Mouse (Mus musculus): ENCODE results near the gene Slc37a4.
A peak's percentile ranks its signal among the peaks of the same experiment; 100 is the strongest.
"Not testable (repeated sequence)": the region's sequence is repeated elsewhere in the genome, so short reads cannot be mapped to it uniquely, and the experiment has no call there.

Gene Slc37a4

GRCm38 (mm10) chr9:44398551-44398950 is 1.9 kb downstream of the Slc37a4 start:
- DNase-seq (ENCODE audit: low spot score), result no peak

- no peak for DNase-seq (ENCODE audit: low spot score)
These were observed 2.6 kb downstream of the Slc37a4 start for GRCm38 (mm10) chr9:44399114-44399794.

GRCm38 (mm10) chr9:44399795-44400114 is 3.1 kb downstream of the Slc37a4 start:
- DNase-seq (ENCODE audit: low spot score), result no peak

GRCm38 (mm10) chr9:44401081-44401480 is 4.4 kb downstream of the Slc37a4 start:
- no peak for DNase-seq (ENCODE audit: low spot score)

- no peak for DNase-seq (ENCODE audit: low spot score)
These were observed 8.4 kb downstream of the Slc37a4 start for GRCm38 (mm10) chr9:44405011-44405410.

DNA sequence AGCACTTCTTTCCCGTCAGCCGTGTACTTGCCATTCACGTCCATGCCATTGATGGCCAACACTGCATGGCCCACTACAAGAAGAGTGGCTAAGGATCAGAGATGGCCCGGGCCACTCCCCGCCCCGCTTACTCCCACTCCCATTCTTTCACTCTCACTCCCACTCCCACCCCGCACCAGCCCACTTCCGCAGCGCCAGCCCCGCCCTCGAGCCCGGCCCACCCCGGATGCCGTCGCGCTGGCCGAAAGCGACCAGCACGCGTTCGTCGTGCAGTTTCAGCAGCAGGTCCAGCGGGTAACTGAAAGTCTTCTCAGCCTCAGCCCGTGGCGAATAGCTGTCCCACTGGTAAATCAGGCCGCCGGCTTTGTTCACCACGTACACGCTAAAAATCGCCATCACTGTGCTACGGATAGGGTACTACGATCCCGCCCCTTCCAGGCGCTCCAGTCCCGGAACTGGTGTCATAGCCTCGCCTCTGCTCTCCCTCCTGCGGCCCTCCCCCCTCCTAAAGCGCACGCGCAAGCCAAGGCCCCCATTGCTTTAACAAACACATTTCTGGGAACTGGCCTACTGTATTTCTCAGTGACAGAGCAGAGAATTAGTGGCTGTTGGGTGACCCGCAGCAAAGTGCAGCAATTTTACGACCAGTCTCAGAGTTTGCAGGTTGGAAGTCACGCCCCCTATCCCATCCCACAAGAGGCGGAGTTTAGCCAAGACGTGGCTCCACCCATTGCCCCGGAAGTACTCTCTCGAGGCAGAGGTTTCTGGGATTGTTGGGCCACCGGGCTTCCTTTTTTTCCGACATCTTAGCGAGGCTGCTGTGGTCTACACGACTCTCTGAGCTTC is 10.5 kb downstream of the Slc37a4 start, which contains the start of the genes Rps25 and Trappc4:
Rps25 (plus strand) TSS at position 234 of the 846 bp plus-strand sequence.
Trappc4 (minus strand) TSS at position 695 of the 846 bp plus-strand sequence.
- DNase-seq (ENCODE audit: low spot score), result peak; percentile 65

GRCm38 (mm10) chr9:44407752-44408097 is 11.1 kb downstream of the Slc37a4 start:
- DNase-seq (ENCODE audit: low spot score), result no peak

- not testable (repeated sequence) for DNase-seq (ENCODE audit: low spot score)
These were observed 12.0 kb downstream of the Slc37a4 start for GRCm38 (mm10) chr9:44408693-44409092.

- no peak for DNase-seq (ENCODE audit: low spot score)
These were observed 14.1 kb downstream of the Slc37a4 start for GRCm38 (mm10) chr9:44410647-44411336.

GRCm38 (mm10) chr9:44411601-44412130 is 15.0 kb downstream of the Slc37a4 start:
- DNase-seq (ENCODE audit: low spot score), result no peak

DNA sequence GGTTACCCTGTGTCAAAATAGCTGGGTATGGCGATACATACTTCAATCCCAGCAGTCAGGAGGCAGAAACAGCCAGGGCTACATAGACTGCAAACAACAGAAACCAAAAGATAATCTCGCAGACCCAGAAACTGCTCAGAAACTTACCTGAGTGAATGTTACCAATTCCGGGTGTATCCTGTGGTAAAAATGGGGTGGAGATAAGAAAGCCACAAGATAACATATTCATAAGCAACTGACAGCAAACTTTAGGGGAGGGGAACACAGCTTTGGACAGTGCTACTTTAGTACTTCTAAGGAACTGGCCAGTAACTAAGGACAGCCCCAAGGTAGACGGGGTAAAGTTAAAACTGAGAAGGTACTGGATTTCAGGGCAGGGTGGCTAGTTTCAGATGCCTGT is 15.7 kb downstream of the Slc37a4 start:
- no peak for DNase-seq (ENCODE audit: low spot score)

- DNase-seq (ENCODE audit: low spot score), result no peak
These were observed 16.1 kb downstream of the Slc37a4 start for GRCm38 (mm10) chr9:44412781-44413180.

- no peak for DNase-seq (ENCODE audit: low spot score)
These were observed 20.7 kb downstream of the Slc37a4 start for GRCm38 (mm10) chr9:44417156-44417891.

- DNase-seq (ENCODE audit: low spot score), result peak; percentile 86
These were observed 21.3 kb downstream of the Slc37a4 start for GRCm38 (mm10) chr9:44417892-44418363.

DNA sequence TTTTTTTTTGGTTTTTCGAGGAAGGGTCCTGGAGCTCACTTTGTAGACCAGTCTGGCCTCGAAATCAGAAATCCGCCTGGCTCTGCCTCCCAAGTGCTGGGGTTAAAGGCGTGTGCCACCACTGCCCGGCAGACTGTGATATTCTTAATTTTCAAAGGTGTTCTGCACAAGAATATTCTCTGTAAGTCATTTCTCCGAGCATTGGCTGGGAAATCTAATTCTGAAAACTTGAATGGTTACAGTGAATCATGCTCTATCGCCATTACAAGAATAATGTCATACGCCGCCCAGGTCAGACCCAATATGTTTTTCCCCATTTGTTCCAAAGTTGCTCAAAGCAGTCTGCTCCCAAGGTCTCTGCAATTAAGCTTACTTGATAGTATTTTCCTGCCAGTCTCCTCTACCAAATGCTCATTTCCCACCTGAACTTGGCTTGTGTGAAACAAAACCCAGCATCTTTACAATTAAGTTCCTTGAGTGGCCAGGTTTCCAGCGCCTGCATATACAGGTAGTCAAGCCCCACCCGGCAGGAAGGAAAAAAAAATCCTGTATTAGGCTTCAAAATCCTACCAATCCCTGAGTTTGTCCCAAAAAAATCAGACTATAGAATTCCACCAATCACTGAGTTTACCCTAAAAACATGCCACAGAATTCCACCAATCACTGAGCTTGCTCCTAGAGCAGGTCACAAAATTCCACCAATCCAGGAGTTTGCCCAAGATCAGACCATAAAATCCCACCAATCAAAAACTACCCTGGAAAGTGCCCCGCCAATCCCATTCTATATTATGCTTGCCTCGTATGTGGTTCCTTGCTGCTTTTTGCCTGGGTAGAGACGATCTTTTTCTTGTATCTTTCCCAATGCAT is 22.1 kb downstream of the Slc37a4 start, which contains the start of gene Ccdc84:
Ccdc84 (minus strand) TSS at position 51 of the 867 bp plus-strand sequence.
- no peak for DNase-seq (ENCODE audit: low spot score)

DNA sequence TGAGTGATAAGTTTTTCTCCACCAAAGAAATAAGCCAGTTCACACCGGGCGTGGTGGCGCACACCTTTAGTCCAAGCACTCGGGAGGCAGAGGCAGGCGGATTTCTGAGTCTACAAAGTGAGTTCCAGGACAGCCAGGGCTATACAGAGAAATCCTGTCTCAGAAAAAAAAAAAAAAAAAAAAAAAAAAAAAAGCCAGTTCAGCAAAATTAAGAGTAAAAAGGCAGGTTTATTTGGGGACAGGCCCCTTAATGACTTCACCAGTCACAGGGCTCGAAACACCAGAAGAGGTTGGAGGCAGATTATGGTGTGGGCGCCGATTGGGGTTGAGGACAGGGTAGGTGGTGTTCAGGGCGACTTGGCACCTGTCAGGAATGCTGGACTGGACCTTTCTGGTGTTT is 23.1 kb downstream of the Slc37a4 start:
- not testable (repeated sequence) for DNase-seq (ENCODE audit: low spot score)

DNA sequence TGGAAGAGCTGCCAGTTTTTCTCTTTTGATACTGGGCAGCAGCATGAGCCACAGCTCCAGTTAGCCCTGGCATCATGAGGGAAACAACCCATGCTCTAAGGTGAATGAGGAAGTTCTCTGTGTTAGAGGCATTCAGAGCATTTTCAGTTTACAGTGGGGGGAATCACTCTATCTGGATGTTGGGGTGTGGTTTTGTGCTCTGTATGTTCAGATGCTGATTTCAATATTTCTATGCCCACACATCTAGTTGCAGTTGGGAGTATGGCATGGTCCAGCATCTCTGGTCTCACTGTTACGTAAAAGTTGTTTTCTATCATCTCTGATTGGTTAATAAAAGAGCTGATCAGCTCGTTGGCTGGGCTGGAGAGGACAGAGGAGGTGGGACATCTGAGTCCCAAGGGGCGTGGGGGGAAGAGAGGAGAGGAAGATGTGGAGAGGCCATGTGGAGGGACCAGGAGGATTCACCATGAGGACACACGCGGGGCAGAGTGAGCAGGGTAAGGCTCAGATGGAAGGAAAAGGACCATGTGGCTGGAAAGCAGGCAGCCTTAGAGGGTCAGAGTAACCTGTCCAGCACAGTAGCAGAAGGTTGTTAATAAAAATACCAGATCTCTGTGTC is 23.7 kb downstream of the Slc37a4 start:
- no peak for DNase-seq (ENCODE audit: low spot score)

DNA sequence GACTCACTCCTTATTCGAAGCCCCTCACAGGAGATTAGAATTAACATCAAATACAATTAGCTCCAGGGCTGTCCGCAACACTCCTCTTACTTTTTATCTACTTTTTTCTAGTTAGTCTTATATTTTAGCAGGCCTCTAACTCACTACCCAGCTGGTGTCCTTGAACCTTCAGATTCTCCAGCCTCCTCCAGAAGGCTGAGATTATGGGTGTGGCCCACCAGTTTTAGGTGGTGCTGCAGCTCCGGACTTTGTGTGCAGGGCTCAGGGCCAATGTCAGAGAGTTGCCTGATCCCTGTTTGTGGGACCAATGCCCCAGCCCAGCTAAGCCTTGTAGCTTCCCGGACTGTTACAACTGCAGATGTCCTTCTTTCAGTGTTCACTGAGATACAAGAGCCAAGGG is 26.9 kb downstream of the Slc37a4 start:
- no peak for DNase-seq (ENCODE audit: low spot score)

DNA sequence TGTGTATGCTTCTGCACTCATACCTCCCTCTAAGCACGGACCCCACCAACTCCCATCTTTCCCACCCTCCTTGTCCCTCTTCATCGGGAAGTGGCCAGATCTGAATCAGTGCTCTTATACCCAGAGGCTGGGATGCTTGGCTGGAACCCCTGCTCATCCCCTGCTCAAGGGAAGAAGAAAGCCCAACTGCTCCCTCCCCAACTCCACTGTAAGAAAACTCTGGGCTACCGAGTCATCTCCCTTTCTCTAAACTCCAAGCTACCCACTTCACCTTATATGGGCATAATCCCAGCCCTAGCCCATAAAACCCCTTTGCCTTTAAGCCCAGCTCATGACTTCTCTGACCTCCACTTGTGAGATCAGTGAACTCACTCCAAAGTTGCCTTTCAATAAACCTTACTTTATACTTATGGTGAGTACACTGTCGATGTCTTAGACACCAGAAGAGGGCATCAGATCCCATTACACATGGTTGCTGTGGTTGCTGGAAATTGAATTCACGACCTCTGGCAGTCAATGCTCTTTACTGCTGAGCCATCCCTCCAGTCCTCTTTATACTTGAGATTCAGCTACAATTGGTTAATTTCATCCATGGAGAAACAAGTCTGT is 36.0 kb downstream of the Slc37a4 start:
- DNase-seq (ENCODE audit: low spot score), result no peak

DNA sequence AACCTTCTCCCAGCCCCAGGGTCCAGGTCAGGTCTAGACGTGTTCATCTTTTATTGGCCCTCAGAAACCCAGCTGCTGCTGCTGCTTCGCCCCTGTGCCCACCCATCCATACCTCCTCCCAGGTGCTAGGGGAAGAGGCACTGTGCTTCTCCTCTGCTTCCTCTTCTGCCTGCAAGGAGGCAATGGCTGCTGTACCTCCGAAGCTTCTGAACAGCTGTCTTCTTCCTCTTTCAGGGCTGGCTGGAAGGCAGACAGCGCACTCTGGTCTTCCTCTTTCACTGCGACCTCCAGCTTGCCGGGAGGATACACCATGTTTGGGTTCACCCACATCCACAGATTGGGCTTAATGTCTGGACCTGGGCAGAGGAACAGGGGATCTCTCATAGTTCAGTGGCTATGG is 39.1 kb downstream of the Slc37a4 start:
- DNase-seq (ENCODE audit: low spot score), result no peak
